Mouse (Mus musculus) liver, adult 2 months (tissue): ENCODE results near the gene Sh3bp4. TPM values are rescaled to one million over a fixed set of nuclear protein-coding genes. Genes with fewer than 3 reads are reported as not detected.

Source experiments
- DNase-seq: peaks from one replicate; pipeline ENCODE4 v3.0.0-alpha.2; 2011; ENCODE audit warnings: low read depth, low spot score; ENCODE audit errors: extremely low read depth
- H3K27ac ChIP-seq: fragments of 200-500 bp; replicated peaks from 2 replicates; pipeline ENCODE4 v1.5.1; 2012; ENCODE audit warnings: low read depth, mild to moderate bottlenecking, control low read depth, inconsistent platforms, low read length; ENCODE audit not compliant: insufficient read depth
- H3K27me3 ChIP-seq: fragments of 200-500 bp; 2 replicates; pipeline ENCODE4 v1.6.1; 2012; ENCODE audit warnings: mild to moderate bottlenecking, moderate library complexity, low read length, inconsistent platforms; ENCODE audit not compliant: control insufficient read depth, insufficient read depth
- H3K36me3 ChIP-seq: fragments of 200-500 bp; 2 replicates; pipeline ENCODE4 v1.6.1; 2012; ENCODE audit warnings: low read length, inconsistent platforms; ENCODE audit not compliant: control insufficient read depth, insufficient read depth
- H3K4me1 ChIP-seq: fragments of 200-500 bp; 2 replicates; pipeline ENCODE4 v1.6.1; 2011; ENCODE audit warnings: low read length; ENCODE audit not compliant: control insufficient read depth, insufficient read depth
- H3K4me3 ChIP-seq: fragments of 200-500 bp; 2 replicates; pipeline ENCODE4 v1.5.1; 2011; ENCODE audit warnings: low read depth, mild to moderate bottlenecking, control low read depth, low read length, moderate library complexity; ENCODE audit not compliant: insufficient read depth
- H3K79me2 ChIP-seq: fragments of 200-500 bp; 2 replicates; pipeline ENCODE4 v1.6.1; 2012; ENCODE audit warnings: inconsistent platforms, mild to moderate bottlenecking, low read length, moderate library complexity; ENCODE audit not compliant: control insufficient read depth, insufficient read depth
- H3K9ac ChIP-seq: fragments of 200-500 bp; 2 replicates; pipeline ENCODE4 v1.6.1; 2012; ENCODE audit warnings: low read depth, mild to moderate bottlenecking, control low read depth, inconsistent platforms, low read length
- CTCF ChIP-seq: fragments of 200-500 bp; IDR thresholded peaks from 2 replicates; pipeline ENCODE4 v1.5.1; 2011; ENCODE audit warnings: low read depth, low read length, control low read depth
- POLR2A ChIP-seq: fragments of 200-500 bp; IDR thresholded peaks from 2 replicates; pipeline ENCODE4 v1.6.1; 2011; ENCODE audit warnings: low read length, control low read depth; ENCODE audit not compliant: insufficient read depth; ENCODE audit errors: extremely low read depth
- WGBS: fragments of 180-500 bp; shearing (Covaris S2); methylation state at CpG from one replicate; pipeline ENCODE4 v1.1.7; 2018; 5-methylcytosine and 5-hydroxymethylcytosine counted together
- polyA plus RNA-seq: library from polyadenylated mRNA; depleted of rRNA; stranded (reverse); fragments of >200 nt; gene quantifications from 2 replicates; pipeline ENCODE4 v1.2.3, GENCODE M21; 2012
- total RNA-seq: library from RNA; depleted of rRNA; stranded (reverse); fragments of >200 nt; gene quantifications from 2 replicates; pipeline ENCODE4 v1.2.3, GENCODE M21; 2014

Gene Sh3bp4
- total and polyA plus RNA-seq, 2 experiments: 0.45 to 0.46 TPM

DNA sequence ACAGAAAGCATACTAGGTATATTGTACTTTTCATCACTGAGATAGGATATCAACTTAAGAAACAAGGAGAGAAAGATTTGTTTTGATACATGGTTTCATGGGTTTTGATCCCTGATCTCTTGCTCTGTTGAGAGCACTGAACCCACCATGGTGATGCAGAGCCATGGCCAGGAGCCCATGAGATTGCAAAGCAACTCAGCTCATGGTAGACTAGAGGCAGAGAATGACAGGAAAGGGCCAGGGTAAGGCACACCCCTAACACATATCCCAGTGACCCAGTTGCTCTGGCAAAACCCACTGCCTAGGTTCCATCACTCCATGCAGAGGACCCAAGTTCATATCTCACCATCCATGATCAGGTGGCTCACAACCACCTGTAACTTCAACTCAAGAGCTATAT, 114.6 kb downstream of the Sh3bp4 start:
- no peaks in the 10 kb centered on the region for H3K4me1 ChIP-seq
- no peaks in the 10 kb centered on the region for H3K27me3 ChIP-seq
- no peak overlapping the region for H3K9ac ChIP-seq
- no peak overlapping the region for H3K27ac ChIP-seq
- no peaks in the 10 kb centered on the region for H3K79me2 ChIP-seq
- no peak overlapping the region for H3K4me3 ChIP-seq
- no peaks in the 10 kb centered on the region for H3K36me3 ChIP-seq
- TF ChIP-seq CTCF (no peak), POLR2A (no peak)
- DNase-seq: no peak

DNA sequence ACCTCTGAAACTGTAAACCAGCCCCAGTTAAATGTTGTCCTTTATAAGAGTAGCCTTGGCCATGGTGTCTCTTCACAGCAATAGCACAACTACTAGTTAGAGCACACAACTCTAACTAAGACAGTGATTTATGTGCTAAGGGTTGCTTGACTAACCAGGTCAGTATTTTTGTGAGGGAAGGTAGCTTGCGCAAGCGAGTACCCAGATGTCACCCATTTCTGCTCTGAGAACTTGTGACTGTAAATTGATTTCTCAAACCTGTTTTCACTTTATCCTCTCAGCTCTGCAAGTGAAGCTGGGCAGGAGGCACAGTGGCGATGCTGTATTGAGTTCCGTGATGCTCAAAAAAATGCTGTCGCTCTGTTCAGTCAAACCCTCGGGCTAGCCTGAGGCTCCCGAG, 117.2 kb downstream of the Sh3bp4 start:
- Histone ChIP-seq H3K27me3 (no peaks in the 10 kb centered on the region), H3K79me2 (no peaks in the 10 kb centered on the region), H3K4me3 (no peak overlapping the region), H3K27ac (no peak overlapping the region), H3K36me3 (no peaks in the 10 kb centered on the region), H3K4me1 (no peaks in the 10 kb centered on the region), H3K9ac (no peak overlapping the region)
- no peak for TF ChIP-seq POLR2A
- no peak for TF ChIP-seq CTCF
- DNase-seq: no peak
- WGBS: 91% methylated on average over 7 of the region's 7 CpGs

DNA sequence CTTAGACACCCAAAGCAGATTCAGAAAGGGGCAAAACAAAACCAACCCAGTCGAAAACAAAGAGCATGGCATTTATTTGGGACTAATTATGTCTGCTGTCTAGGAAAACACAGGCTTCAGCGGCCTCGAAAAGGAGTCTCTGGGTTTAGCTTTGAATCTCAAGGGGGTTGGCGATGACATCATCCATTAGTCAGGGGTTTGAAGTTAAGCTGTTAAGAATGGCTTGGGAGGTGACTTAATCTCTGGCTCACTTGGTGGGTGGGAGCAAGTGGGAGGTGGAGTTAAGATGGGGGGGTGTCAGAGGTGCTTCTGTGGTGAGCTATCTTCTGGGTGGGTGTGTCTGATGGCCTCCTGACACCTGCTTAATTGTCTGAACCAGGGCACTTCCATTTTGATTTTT, 117.9 kb downstream of the Sh3bp4 start:
- WGBS: 79% methylated on average over 4 of the region's 4 CpGs
- Histone ChIP-seq H3K27ac (no peak overlapping the region), H3K9ac (no peak overlapping the region), H3K27me3 (no peaks in the 10 kb centered on the region), H3K36me3 (no peaks in the 10 kb centered on the region), H3K4me1 (no peaks in the 10 kb centered on the region), H3K79me2 (no peaks in the 10 kb centered on the region), H3K4me3 (no peak overlapping the region)
- no peak for TF ChIP-seq POLR2A
- TF ChIP-seq CTCF: no peak
- DNase-seq: no peak

DNA sequence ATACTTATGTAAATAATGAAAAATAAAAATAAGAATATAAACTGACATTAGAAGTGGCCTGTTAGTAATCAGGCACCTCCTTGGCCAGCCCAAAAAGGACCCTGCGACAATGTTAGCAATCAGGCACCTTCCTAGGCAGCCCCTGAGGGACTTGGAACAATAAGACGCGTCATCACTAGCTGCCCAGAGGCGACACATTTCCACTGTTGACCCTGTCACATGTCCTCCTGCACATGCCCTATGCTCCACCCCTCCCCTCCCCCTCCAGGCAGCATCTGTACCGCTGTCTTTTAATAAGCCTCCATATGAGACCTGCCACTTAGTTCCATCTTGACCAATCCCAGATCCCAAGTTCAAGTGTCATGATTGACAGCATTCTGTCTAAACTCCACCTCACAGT, 119.0 kb downstream of the Sh3bp4 start:
- H3K9ac ChIP-seq: no peak overlapping the region
- no peaks in the 10 kb centered on the region for H3K79me2 ChIP-seq
- DNase-seq: no peak
- TF ChIP-seq POLR2A: no peak
- TF ChIP-seq CTCF: no peak
- no peak overlapping the region for H3K4me3 ChIP-seq
- no peaks in the 10 kb centered on the region for H3K36me3 ChIP-seq
- H3K27me3 ChIP-seq: no peaks in the 10 kb centered on the region
- H3K4me1 ChIP-seq: no peaks in the 10 kb centered on the region
- 86% methylated on average over 5 of the region's 5 CpGs for WGBS
- no peak overlapping the region for H3K27ac ChIP-seq

DNA sequence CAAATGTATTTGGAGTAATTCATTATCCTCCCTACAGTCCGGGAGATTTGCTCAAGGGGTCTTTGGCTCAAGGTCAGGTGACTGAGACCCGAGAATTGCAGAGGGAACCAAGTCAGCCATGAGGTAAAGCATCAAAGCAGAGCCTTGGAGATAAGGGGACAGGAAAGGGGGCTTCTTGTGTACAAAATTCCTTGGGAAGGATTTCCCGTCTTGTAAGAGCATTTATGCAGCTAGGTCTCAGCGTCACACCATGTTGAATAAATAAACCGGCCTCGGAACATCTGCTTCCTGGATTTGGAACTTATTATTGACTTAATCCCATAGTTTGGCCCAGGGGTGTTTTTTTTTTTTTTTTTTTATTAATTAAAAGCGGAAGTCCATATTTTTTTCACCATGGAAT, 120.4 kb downstream of the Sh3bp4 start:
- DNase-seq: peak; percentile 21
- no peaks in the 10 kb centered on the region for H3K36me3 ChIP-seq
- 43% methylated on average over 7 of the region's 7 CpGs for WGBS
- H3K27ac ChIP-seq: no peak overlapping the region; the same call in 1 of the 2 replicates
- H3K27me3 ChIP-seq: no peaks in the 10 kb centered on the region
- no peak overlapping the region for H3K9ac ChIP-seq
- no peaks in the 10 kb centered on the region for H3K4me1 ChIP-seq
- H3K4me3 ChIP-seq: no peak overlapping the region
- H3K79me2 ChIP-seq: no peaks in the 10 kb centered on the region
- TF ChIP-seq POLR2A: no peak
- TF ChIP-seq CTCF: no peak

DNA sequence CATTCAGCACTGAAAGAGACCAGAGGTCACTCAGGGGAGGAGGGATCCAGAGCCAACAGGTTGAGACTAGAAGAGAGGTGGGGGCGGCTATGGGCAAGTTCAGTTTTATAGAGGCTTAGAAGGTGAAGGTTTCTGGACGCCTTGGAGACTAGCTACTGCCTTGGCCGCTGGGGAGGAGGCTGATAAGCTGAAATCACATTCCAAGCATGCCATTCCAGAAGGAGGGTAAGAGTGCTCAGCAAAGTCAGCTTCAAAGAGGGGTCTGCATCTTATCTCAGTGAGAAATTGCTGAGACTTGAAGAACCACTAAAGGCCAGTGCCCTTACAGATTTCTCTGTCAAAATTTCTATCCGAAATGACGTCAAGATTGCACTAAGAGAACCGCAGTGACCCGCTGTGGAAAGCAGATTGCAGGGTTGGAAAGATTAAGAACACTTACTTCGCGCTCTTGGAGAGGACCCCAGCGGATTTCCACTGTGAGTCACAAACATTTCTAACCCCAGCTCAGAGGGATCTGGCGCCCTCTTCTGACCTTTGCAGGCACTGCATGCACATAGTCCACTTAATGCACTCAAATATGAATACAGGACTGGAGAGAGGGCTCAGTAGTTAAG, 121.0 kb downstream of the Sh3bp4 start:
- Histone ChIP-seq H3K79me2 (no peaks in the 10 kb centered on the region), H3K27me3 (no peaks in the 10 kb centered on the region), H3K36me3 (no peaks in the 10 kb centered on the region), H3K4me3 (no peak overlapping the region), H3K27ac (no peak overlapping the region), H3K4me1 (no peaks in the 10 kb centered on the region), H3K9ac (no peak overlapping the region)
- peak; percentile 30 for DNase-seq
- WGBS: 13% methylated on average over 11 of the region's 11 CpGs
- TF ChIP-seq POLR2A: no peak
- peak; percentile 78 for TF ChIP-seq CTCF
